Comparison of ENCODE assay signal across 11 mouse cellular contexts in the genomic region with DNA sequence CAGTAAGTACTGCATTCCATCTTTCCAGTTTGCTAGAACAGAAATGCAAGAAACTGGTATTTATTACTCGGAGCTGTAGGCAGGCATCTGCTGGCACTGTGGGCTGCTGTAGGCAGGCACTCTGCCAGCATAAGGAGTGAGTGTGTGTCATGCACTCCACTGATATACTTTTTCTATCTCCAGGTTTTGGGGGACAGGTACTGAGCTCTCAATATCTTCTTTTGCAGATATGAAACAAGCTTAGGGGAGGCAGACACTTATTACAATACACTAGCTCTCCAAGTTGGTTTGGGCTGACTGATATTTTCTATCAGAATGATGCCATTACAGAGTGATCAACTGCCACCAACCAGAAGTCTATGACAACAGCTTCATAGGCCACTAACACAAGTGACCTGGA. TPM values are rescaled to one million over a fixed set of nuclear protein-coding genes. Genes with fewer than 3 reads are reported as not detected.
DNase-seq lines count a peak whose midpoint lies in the region.
"Had no signal": no experiment of that assay in that cellular context is flagged by ENCODE, and none has a peak within 500 bp of the region (broad histone marks: within the 10 kb centered on the region; RNA-seq: fewer than 3 reads in every experiment).

No protein-coding gene starts in this region.

- DNase-seq in adrenal gland, adult (ENCODE audit: inconsistent age in 2 of 2, low spot score in 1 of 2), result peak; percentile 40 to 46
- no peak for DNase-seq in adrenal gland, adult 18-20 months (ENCODE audit: low spot score in 2 of 2)
- peak; percentile 26 for DNase-seq in spleen, adult 12 weeks (ENCODE audit: low spot score)
- DNase-seq in spleen, adult 18-20 months, result no peak
- DNase-seq in left cerebral cortex, postnatal 14 days (ENCODE audit: low spot score in 2 of 2), result peak; percentile 48 to 60
- DNase-seq in right cerebral cortex, postnatal 25 days, result peak; percentile 31
- no peak for DNase-seq in yolk sac, embryonic 10.5 days (ENCODE audit: low spot score)
- DNase-seq in testis, postnatal 14 days (ENCODE audit: low spot score), result no peak
- DNase-seq: embryo, embryonic 11 days; forebrain, postnatal 0 days; lung, postnatal 36 days had no signal

- intact Hi-C loops in left cerebral cortex, postnatal 14 days (cut with DNase I), result loop anchor here (10.0 kb wide), 1 partner anchor 149 kb away; no protein-coding TSS in a partner anchor

RNA-seq across cellular contexts. Expression of gene Tapt1, which starts 23.0 kb away (rescaled TPM):
- total RNA-seq in adrenal gland, adult 18-20 months (2021), result 10 to 100 TPM; 52.9 to 56.8 TPM
- total RNA-seq in left cerebral cortex, postnatal 14 days (2021), result 10 to 100 TPM; 44.1 to 45.0 TPM

Comparison
In these comparisons a context has a peak if more than half of its experiments do, and no peak if none do; other contexts are left out.
1. DNase-seq: peak in adrenal gland, adult (2 of 2), spleen, adult 12 weeks (single experiment), left cerebral cortex, postnatal 14 days (2 of 2) and right cerebral cortex, postnatal 25 days (single experiment); none in adrenal gland, adult 18-20 months (0 of 2), spleen, adult 18-20 months (0 of 2), yolk sac, embryonic 10.5 days (single experiment) and testis, postnatal 14 days (single experiment).